Mouse (Mus musculus) embryonic facial prominence, embryonic 15.5 days (tissue): Measurements from ENCODE around the gene Gm36028. TPM values are rescaled to one million over a fixed set of nuclear protein-coding genes. Genes with fewer than 3 reads are reported as not detected.

Experiments used
- ATAC-seq: fragments of 200-750 bp; cut with Nextera tagmentation; 2 replicates; pipeline ENCODE4 v1.8.0; 2017; ENCODE audit warnings: low read depth, moderate TSS enrichment; ENCODE audit not compliant: insufficient number of reproducible peaks, low FRiP score, low TSS enrichment
- H3K27ac ChIP-seq: fragments of 300-500 bp; sonication (generic); replicated peaks from 2 replicates; pipeline ENCODE4 v1.5.1; 2015; ENCODE audit warnings: mild to moderate bottlenecking, inconsistent platforms
- H3K27me3 ChIP-seq: fragments of 300-500 bp; sonication (generic); 2 replicates; pipeline ENCODE4 v1.6.1; 2015; ENCODE audit warnings: inconsistent platforms
- H3K36me3 ChIP-seq: fragments of 300-500 bp; sonication (generic); 2 replicates; pipeline ENCODE4 v1.6.1; 2015; ENCODE audit warnings: mild to moderate bottlenecking, inconsistent platforms
- H3K4me1 ChIP-seq: fragments of 300-500 bp; sonication (generic); 2 replicates; pipeline ENCODE4 v1.6.1; 2015; ENCODE audit warnings: inconsistent platforms
- H3K4me2 ChIP-seq: fragments of 300-500 bp; sonication (generic); replicated peaks from 2 replicates; pipeline ENCODE4 v1.6.1; 2015; ENCODE audit warnings: mild to moderate bottlenecking, inconsistent platforms
- H3K4me3 ChIP-seq: fragments of 300-500 bp; sonication (generic); replicated peaks from 2 replicates; pipeline ENCODE4 v1.5.1; 2015; ENCODE audit warnings: mild to moderate bottlenecking, inconsistent platforms
- H3K9ac ChIP-seq: fragments of 300-500 bp; sonication (generic); 2 replicates; pipeline ENCODE4 v1.6.1; 2015; ENCODE audit warnings: inconsistent platforms
- H3K9me3 ChIP-seq: fragments of 300-500 bp; sonication (generic); replicated peaks from 2 replicates; pipeline ENCODE4 v1.6.1; 2016; ENCODE audit warnings: inconsistent platforms
- WGBS: fragments of 180-500 bp; shearing (Covaris S2); methylation state at CpG from one replicate; pipeline ENCODE4 v1.1.7; 2015; 5-methylcytosine and 5-hydroxymethylcytosine counted together
- polyA plus RNA-seq: library from polyadenylated mRNA; unstranded; fragments of >200 nt; fragmentation: Nextera tagmentation; extraction: Ambion mirVana; gene quantifications from 2 replicates; pipeline ENCODE4 v1.2.1, GENCODE M21; 2015

The Gm36028 gene
- polyA plus RNA-seq: 0.19 and 0.20 TPM in 2 replicates

GRCm38 (mm10) chr16:37861029-37861428, at the start of gene Gm36028:
TSS of gene Gm36028 (minus strand) at chr16:37861146.
- Histone ChIP-seq H3K4me3 (no peak within 1 kb of the TSS), H3K27me3 (no peaks in the 10 kb centered on the region), H3K9me3 (no peaks in the 10 kb centered on the region), H3K4me2 (no peak within 1 kb of the TSS), H3K4me1 (no peaks in the 10 kb centered on the region), H3K9ac (no peak within 1 kb of the TSS), H3K36me3 (no peaks in the 10 kb centered on the region), H3K27ac (no peak within 1 kb of the TSS)
- whole genome bisulfite sequencing: 74% methylated on average over 7 of the region's 7 CpGs
- no peak for ATAC-seq

- 88% methylated on average over 3 of the region's 3 CpGs for WGBS
- no peak for ATAC-seq
These were observed 45.5 kb upstream of the Gm36028 start for GRCm38 (mm10) chr16:37906456-37906855.

GRCm38 (mm10) chr16:37901318-37901717, 40.4 kb upstream of the Gm36028 start:
- no peak overlapping the region for H3K9ac ChIP-seq
- 45% methylated on average over 11 of the region's 11 CpGs for WGBS
- H3K4me3 ChIP-seq: no peak overlapping the region
- no peaks in the 10 kb centered on the region for H3K9me3 ChIP-seq
- H3K36me3 ChIP-seq: no peaks in the 10 kb centered on the region
- ATAC-seq: no peak
- no peaks in the 10 kb centered on the region for H3K27me3 ChIP-seq
- 0 out of 2 replicates have a peak, but pooled peaks cover 4% of the 10 kb centered on the region for H3K4me1 ChIP-seq
- no peak overlapping the region for H3K4me2 ChIP-seq
- H3K27ac ChIP-seq: no peak overlapping the region

More at GRCm38 (mm10) chr16:37906456-37906855, 45.5 kb upstream of the Gm36028 start:
- no peak overlapping the region for H3K9ac ChIP-seq
- no peaks in the 10 kb centered on the region for H3K9me3 ChIP-seq
- no peaks in the 10 kb centered on the region for H3K4me1 ChIP-seq
- no peak overlapping the region for H3K4me2 ChIP-seq
- H3K4me3 ChIP-seq: no peak overlapping the region
- H3K27me3 ChIP-seq: no peaks in the 10 kb centered on the region
- no peak overlapping the region for H3K27ac ChIP-seq
- no peaks in the 10 kb centered on the region for H3K36me3 ChIP-seq

- Histone ChIP-seq H3K9ac (no peak overlapping the region), H3K27ac (no peak overlapping the region), H3K4me1 (0 out of 2 replicates have a peak, but pooled peaks cover 4% of the 10 kb centered on the region), H3K4me3 (no peak overlapping the region), H3K9me3 (no peaks in the 10 kb centered on the region), H3K36me3 (no peaks in the 10 kb centered on the region), H3K27me3 (no peaks in the 10 kb centered on the region), H3K4me2 (no peak overlapping the region)
- no peak for ATAC-seq
- 38% methylated on average over 2 of the region's 2 CpGs for WGBS
These were observed 38.4 kb upstream of the Gm36028 start for GRCm38 (mm10) chr16:37899357-37899756.

- Histone ChIP-seq H3K36me3 (no peaks in the 10 kb centered on the region), H3K4me2 (no peak overlapping the region), H3K27me3 (no peaks in the 10 kb centered on the region), H3K27ac (no peak overlapping the region), H3K9ac (no peak overlapping the region), H3K4me3 (no peak overlapping the region), H3K9me3 (no peaks in the 10 kb centered on the region), H3K4me1 (0 out of 2 replicates have a peak, but pooled peaks cover 4% of the 10 kb centered on the region)
- 73% methylated on average over 5 of the region's 5 CpGs for WGBS
- ATAC-seq: no peak
These were observed 37.8 kb upstream of the Gm36028 start for GRCm38 (mm10) chr16:37898790-37899189.

GRCm38 (mm10) chr16:37893942-37894341, 33.0 kb upstream of the Gm36028 start:
- no peak for ATAC-seq
- Histone ChIP-seq H3K9ac (no peak overlapping the region), H3K36me3 (0 out of 2 replicates have a peak, but pooled peaks cover 5% of the 10 kb centered on the region), H3K4me1 (peaks cover 9% of the 10 kb centered on the region), H3K9me3 (no peaks in the 10 kb centered on the region), H3K4me3 (no peak overlapping the region), H3K4me2 (no peak overlapping the region), H3K27me3 (no peaks in the 10 kb centered on the region), H3K27ac (no peak overlapping the region)
- 85% methylated on average over 2 of the region's 2 CpGs for WGBS

- H3K4me2 ChIP-seq: no peak overlapping the region
- no peak overlapping the region for H3K4me3 ChIP-seq
- peaks cover 9% of the 10 kb centered on the region for H3K4me1 ChIP-seq
- H3K9ac ChIP-seq: no peak overlapping the region
- 0 out of 2 replicates have a peak, but pooled peaks cover 7% of the 10 kb centered on the region for H3K36me3 ChIP-seq
- no peak overlapping the region for H3K27ac ChIP-seq
- H3K27me3 ChIP-seq: no peaks in the 10 kb centered on the region
- no peak for ATAC-seq
- H3K9me3 ChIP-seq: no peaks in the 10 kb centered on the region
- 63% methylated on average over 6 of the region's 6 CpGs for WGBS
These were observed 32.4 kb upstream of the Gm36028 start for GRCm38 (mm10) chr16:37893381-37893780.

- Histone ChIP-seq H3K27ac (no peak overlapping the region), H3K9me3 (no peaks in the 10 kb centered on the region), H3K36me3 (0 out of 2 replicates have a peak, but pooled peaks cover 7% of the 10 kb centered on the region), H3K27me3 (no peaks in the 10 kb centered on the region), H3K4me2 (no peak overlapping the region), H3K9ac (no peak overlapping the region), H3K4me1 (peaks cover 9% of the 10 kb centered on the region), H3K4me3 (no peak overlapping the region)
- no peak for ATAC-seq
- 41% methylated on average over 2 of the region's 2 CpGs for WGBS
These were observed 31.7 kb upstream of the Gm36028 start for GRCm38 (mm10) chr16:37892667-37893066.

- Histone ChIP-seq H3K27ac (no peak overlapping the region), H3K4me1 (peaks cover 9% of the 10 kb centered on the region), H3K27me3 (no peaks in the 10 kb centered on the region), H3K9ac (no peak overlapping the region), H3K4me3 (no peak overlapping the region), H3K4me2 (no peak overlapping the region), H3K36me3 (0 out of 2 replicates have a peak, but pooled peaks cover 10% of the 10 kb centered on the region), H3K9me3 (no peaks in the 10 kb centered on the region)
- ATAC-seq: no peak
- 87% methylated on average over 3 of the region's 3 CpGs for WGBS
These were observed 28.0 kb upstream of the Gm36028 start for GRCm38 (mm10) chr16:37888986-37889385.

- ATAC-seq: no peak
- no peak overlapping the region for H3K4me2 ChIP-seq
- H3K4me1 ChIP-seq: no peaks in the 10 kb centered on the region
- no peaks in the 10 kb centered on the region for H3K9me3 ChIP-seq
- no peak overlapping the region for H3K4me3 ChIP-seq
- H3K9ac ChIP-seq: no peak overlapping the region
- H3K27me3 ChIP-seq: no peaks in the 10 kb centered on the region
- 78% methylated on average over 2 of the region's 2 CpGs for WGBS
- no peak overlapping the region for H3K27ac ChIP-seq
- H3K36me3 ChIP-seq: peaks cover 57% of the 10 kb centered on the region
These were observed 20.2 kb upstream of the Gm36028 start for GRCm38 (mm10) chr16:37881168-37881567.

- H3K27ac ChIP-seq: no peak overlapping the region
- no peaks in the 10 kb centered on the region for H3K27me3 ChIP-seq
- peaks cover 57% of the 10 kb centered on the region for H3K36me3 ChIP-seq
- H3K4me2 ChIP-seq: no peak overlapping the region
- H3K9me3 ChIP-seq: no peaks in the 10 kb centered on the region
- 94% methylated on average over 4 of the region's 4 CpGs for WGBS
- H3K4me1 ChIP-seq: 0 out of 2 replicates have a peak, but pooled peaks cover under 1% of the 10 kb centered on the region
- H3K9ac ChIP-seq: no peak overlapping the region
- no peak for ATAC-seq
- H3K4me3 ChIP-seq: no peak overlapping the region
These were observed 18.9 kb upstream of the Gm36028 start for GRCm38 (mm10) chr16:37879750-37880419.
